In genomic region chr7:44495086-44495485, GRCm38 (mm10) we compare ENCODE assay signal across 8 mouse cellular contexts. TPM values are rescaled to one million over a fixed set of nuclear protein-coding genes. Genes with fewer than 3 reads are reported as not detected.
DNase-seq lines count a peak whose midpoint lies in the region; ATAC-seq lines count a peak whose summit lies in the region.
"Had no signal": no experiment of that assay in that cellular context is flagged by ENCODE, and none has a peak within 500 bp of the region (broad histone marks: within the 10 kb centered on the region; RNA-seq: fewer than 3 reads in every experiment).

No protein-coding gene starts in this region.

- peaks cover 14% of the 10 kb centered on the region; the same call in 1 of the 2 replicates for H3K4me1 ChIP-seq in liver, embryonic 11.5 days (replicated peaks; ENCODE audit: control insufficient read depth, insufficient read depth, low read length)
- peaks cover 7% of the 10 kb centered on the region for H3K4me1 ChIP-seq in embryonic facial prominence, embryonic 14.5 days (ENCODE audit: control insufficient read depth, insufficient read depth, low read length)
- H3K4me1 ChIP-seq in intestine, embryonic 15.5 days (replicated peaks), result peaks cover 17% of the 10 kb centered on the region
- H3K4me1 ChIP-seq in neural tube, embryonic 14.5 days (ENCODE audit: control insufficient read depth, insufficient read depth, low read length), result peaks cover 6% of the 10 kb centered on the region; the same call in 1 of the 2 replicates

- DNase-seq in liver, embryonic 11.5 days (ENCODE audit: low spot score), result no peak
- DNase-seq in liver, result no peak
- DNase-seq in embryonic facial prominence, embryonic 14.5 days (ENCODE audit: low spot score), result no peak
- DNase-seq in urinary bladder, postnatal 36 days (ENCODE audit: low spot score in 2 of 2), result no peak

- WGBS in liver, embryonic 11.5 days, result 87% methylated on average over 7 of the region's 7 CpGs
- WGBS in embryonic facial prominence, embryonic 14.5 days, result 84% methylated on average over 7 of the region's 7 CpGs
- WGBS in intestine, embryonic 15.5 days, result 81% methylated on average over 7 of the region's 7 CpGs
- 72% methylated on average over 7 of the region's 7 CpGs for WGBS in neural tube, embryonic 14.5 days

- peaks cover 4% of the 10 kb centered on the region; the same call in 1 of the 2 replicates for H3K27me3 ChIP-seq in liver, embryonic 11.5 days (replicated peaks; ENCODE audit: control insufficient read depth, insufficient read depth, low read length)
- no peaks in the 10 kb centered on the region for H3K27me3 ChIP-seq in embryonic facial prominence, embryonic 14.5 days (replicated peaks; ENCODE audit: control insufficient read depth, insufficient read depth, low read length)
- H3K27me3 ChIP-seq in intestine, embryonic 15.5 days (replicated peaks), result no peaks in the 10 kb centered on the region
- no peaks in the 10 kb centered on the region for H3K27me3 ChIP-seq in neural tube, embryonic 14.5 days (ENCODE audit: control insufficient read depth, insufficient read depth, low read length)

- ATAC-seq in liver, embryonic 11.5 days (replicated peaks; ENCODE audit: low FRiP score), result no peak
- no peak for ATAC-seq in embryonic facial prominence, embryonic 14.5 days (ENCODE audit: low read depth)
- ATAC-seq in intestine, embryonic 15.5 days, result no peak
- ATAC-seq in neural tube, embryonic 14.5 days (ENCODE audit: low read depth), result no peak
- ATAC-seq in monocyte, adult 5-6 weeks (replicated peaks; ENCODE audit: insufficient number of reproducible peaks, low FRiP score, low TSS enrichment, poor library complexity, severe bottlenecking), result no peak

- H3K27ac ChIP-seq in liver, embryonic 11.5 days (ENCODE audit: low read depth, low read length), result no peak overlapping the region
- no peak overlapping the region for H3K27ac ChIP-seq in embryonic facial prominence, embryonic 14.5 days (replicated peaks; ENCODE audit: low read depth, low read length)
- H3K27ac ChIP-seq in intestine, embryonic 15.5 days, result no peak overlapping the region
- no peak overlapping the region for H3K27ac ChIP-seq in neural tube, embryonic 14.5 days (ENCODE audit: low read depth, low read length)

- H3K36me3 ChIP-seq in liver, embryonic 11.5 days (ENCODE audit: control insufficient read depth, insufficient read depth, low read length), result peaks cover 20% of the 10 kb centered on the region
- H3K36me3 ChIP-seq in embryonic facial prominence, embryonic 14.5 days (ENCODE audit: control insufficient read depth, insufficient read depth, low read length), result peaks cover 43% of the 10 kb centered on the region
- peaks cover 30% of the 10 kb centered on the region for H3K36me3 ChIP-seq in intestine, embryonic 15.5 days
- H3K36me3 ChIP-seq in neural tube, embryonic 14.5 days (ENCODE audit: control insufficient read depth, insufficient read depth, low read length), result peaks cover 23% of the 10 kb centered on the region

- H3K9me3 ChIP-seq in liver, embryonic 11.5 days (ENCODE audit: control insufficient read depth, low read length), result no peaks in the 10 kb centered on the region
- H3K9me3 ChIP-seq in embryonic facial prominence, embryonic 14.5 days (ENCODE audit: control insufficient read depth, low read length), result no peaks in the 10 kb centered on the region
- H3K9me3 ChIP-seq in intestine, embryonic 15.5 days, result no peaks in the 10 kb centered on the region
- H3K9me3 ChIP-seq in neural tube, embryonic 14.5 days (ENCODE audit: control insufficient read depth, low read length), result no peaks in the 10 kb centered on the region

- peak overlapping the region; percentile 59 for H3K4me3 ChIP-seq in liver, embryonic 11.5 days (ENCODE audit: low read depth, low read length)
- peak overlapping the region; percentile 76 for H3K4me3 ChIP-seq in embryonic facial prominence, embryonic 14.5 days (ENCODE audit: low read depth, low read length)
- peak overlapping the region; percentile 83; the same call in 1 of the 2 replicates for H3K4me3 ChIP-seq in intestine, embryonic 15.5 days (replicated peaks)
- peak overlapping the region; percentile 77 for H3K4me3 ChIP-seq in neural tube, embryonic 14.5 days (ENCODE audit: low read depth, low read length)

- H3K4me2 ChIP-seq in liver, embryonic 11.5 days, result peak overlapping the region; percentile 88
- peak overlapping the region; percentile 85 for H3K4me2 ChIP-seq in embryonic facial prominence, embryonic 14.5 days (ENCODE audit: low read depth, low read length)
- peak overlapping the region; percentile 94 for H3K4me2 ChIP-seq in intestine, embryonic 15.5 days (replicated peaks)
- peak overlapping the region; percentile 76 for H3K4me2 ChIP-seq in neural tube, embryonic 14.5 days (ENCODE audit: low read depth, low read length)

- H3K9ac ChIP-seq in liver, embryonic 11.5 days (ENCODE audit: low read depth, low read length), result peak overlapping the region; percentile 78
- no peak overlapping the region for H3K9ac ChIP-seq in embryonic facial prominence, embryonic 14.5 days (ENCODE audit: low read depth, low read length)
- no peak overlapping the region; the same call in 1 of the 2 replicates for H3K9ac ChIP-seq in intestine, embryonic 15.5 days
- H3K9ac ChIP-seq in neural tube, embryonic 14.5 days (replicated peaks; ENCODE audit: low read depth, low read length), result peak overlapping the region; percentile 89

RNA-seq across cellular contexts. Expression of gene Emc10, which starts 1.2 kb away (rescaled TPM):
- 72.8 and 75.2 TPM in 2 replicates for polyA plus RNA-seq in liver, embryonic 11.5 days (2014; fragmentation: Nextera tagmentation; extraction: Ambion mirVana)
- polyA plus RNA-seq in embryonic facial prominence, embryonic 14.5 days (2014; fragmentation: Nextera tagmentation; extraction: Ambion mirVana), result 140 and 145 TPM in 2 replicates
- 97.0 and 102 TPM in 2 replicates for polyA plus RNA-seq in intestine, embryonic 15.5 days (2015; fragmentation: Nextera tagmentation; extraction: Ambion mirVana)
- polyA plus RNA-seq in neural tube, embryonic 14.5 days (2014; fragmentation: Nextera tagmentation; extraction: Ambion mirVana), result 153 and 162 TPM in 2 replicates
- total RNA-seq in monocyte, adult 5-6 weeks (2017), result 21.7 to 29.0 TPM (median 23.3 TPM) in 3 replicates

RNA-seq across cellular contexts. Expression of gene Fam71e1, which starts 1.3 kb away (rescaled TPM):
- 4.7 and 5.9 TPM in 2 replicates for polyA plus RNA-seq in liver, embryonic 11.5 days (2014; fragmentation: Nextera tagmentation; extraction: Ambion mirVana)
- 5.4 and 10.7 TPM in 2 replicates for polyA plus RNA-seq in embryonic facial prominence, embryonic 14.5 days (2014; fragmentation: Nextera tagmentation; extraction: Ambion mirVana)
- 6.5 and 9.2 TPM in 2 replicates for polyA plus RNA-seq in intestine, embryonic 15.5 days (2015; fragmentation: Nextera tagmentation; extraction: Ambion mirVana)
- 19.5 and 24.9 TPM in 2 replicates for polyA plus RNA-seq in neural tube, embryonic 14.5 days (2014; fragmentation: Nextera tagmentation; extraction: Ambion mirVana)
- total RNA-seq in monocyte, adult 5-6 weeks (2017), result 2.0 TPM in 1 of 3 replicates, not detected in the others

RNA-seq across cellular contexts. Expression of gene Josd2, which starts 27.3 kb away (rescaled TPM):
- polyA plus RNA-seq in liver, embryonic 11.5 days (2014; fragmentation: Nextera tagmentation; extraction: Ambion mirVana), result 145 and 146 TPM in 2 replicates
- 91.2 and 92.8 TPM in 2 replicates for polyA plus RNA-seq in embryonic facial prominence, embryonic 14.5 days (2014; fragmentation: Nextera tagmentation; extraction: Ambion mirVana)
- polyA plus RNA-seq in intestine, embryonic 15.5 days (2015; fragmentation: Nextera tagmentation; extraction: Ambion mirVana), result 76.0 and 87.3 TPM in 2 replicates
- 26.9 and 33.4 TPM in 2 replicates for polyA plus RNA-seq in neural tube, embryonic 14.5 days (2014; fragmentation: Nextera tagmentation; extraction: Ambion mirVana)
- 12.9 to 40.9 TPM (median 17.1 TPM) in 3 replicates for total RNA-seq in monocyte, adult 5-6 weeks (2017)

RNA-seq across cellular contexts. Expression of gene Mybpc2, which starts 29.4 kb away (rescaled TPM):
- not detected in 2 replicates for polyA plus RNA-seq in liver, embryonic 11.5 days (2014; fragmentation: Nextera tagmentation; extraction: Ambion mirVana)
- polyA plus RNA-seq in embryonic facial prominence, embryonic 14.5 days (2014; fragmentation: Nextera tagmentation; extraction: Ambion mirVana), result 0.38 and 0.57 TPM in 2 replicates
- 0.14 and 0.36 TPM in 2 replicates for polyA plus RNA-seq in intestine, embryonic 15.5 days (2015; fragmentation: Nextera tagmentation; extraction: Ambion mirVana)
- 0.07 TPM in 1 of 2 replicates, not detected in the other for polyA plus RNA-seq in neural tube, embryonic 14.5 days (2014; fragmentation: Nextera tagmentation; extraction: Ambion mirVana)
- total RNA-seq in monocyte, adult 5-6 weeks (2017), result 10.7 TPM in 1 of 3 replicates, not detected in the others
- polyA plus RNA-seq: brain, embryonic 14.5 days had no signal

RNA-seq across cellular contexts. Expression of gene Aspdh, which starts 29.9 kb away (rescaled TPM):
- 5.6 and 6.4 TPM in 2 replicates for polyA plus RNA-seq in liver, embryonic 11.5 days (2014; fragmentation: Nextera tagmentation; extraction: Ambion mirVana)
- 0.43 and 0.47 TPM in 2 replicates for polyA plus RNA-seq in embryonic facial prominence, embryonic 14.5 days (2014; fragmentation: Nextera tagmentation; extraction: Ambion mirVana)
- 0.70 and 1.2 TPM in 2 replicates for polyA plus RNA-seq in intestine, embryonic 15.5 days (2015; fragmentation: Nextera tagmentation; extraction: Ambion mirVana)
- polyA plus RNA-seq in neural tube, embryonic 14.5 days (2014; fragmentation: Nextera tagmentation; extraction: Ambion mirVana), result 3.3 and 5.2 TPM in 2 replicates
- total RNA-seq in monocyte, adult 5-6 weeks (2017), result not detected in 3 replicates

Comparison
In these comparisons a context has a peak if more than half of its experiments do, and no peak if none do; other contexts are left out.
1. H3K9ac ChIP-seq: peak in liver, embryonic 11.5 days (single experiment) and neural tube, embryonic 14.5 days (single experiment); none in embryonic facial prominence, embryonic 14.5 days (single experiment) and intestine, embryonic 15.5 days (single experiment).
2. Peak in every context shown above with its lines, with median percentiles within 50 percentile points of each other: H3K4me2 ChIP-seq and H3K4me3 ChIP-seq.